Mouse (Mus musculus): ENCODE results near the gene Lypd5.

DNA sequence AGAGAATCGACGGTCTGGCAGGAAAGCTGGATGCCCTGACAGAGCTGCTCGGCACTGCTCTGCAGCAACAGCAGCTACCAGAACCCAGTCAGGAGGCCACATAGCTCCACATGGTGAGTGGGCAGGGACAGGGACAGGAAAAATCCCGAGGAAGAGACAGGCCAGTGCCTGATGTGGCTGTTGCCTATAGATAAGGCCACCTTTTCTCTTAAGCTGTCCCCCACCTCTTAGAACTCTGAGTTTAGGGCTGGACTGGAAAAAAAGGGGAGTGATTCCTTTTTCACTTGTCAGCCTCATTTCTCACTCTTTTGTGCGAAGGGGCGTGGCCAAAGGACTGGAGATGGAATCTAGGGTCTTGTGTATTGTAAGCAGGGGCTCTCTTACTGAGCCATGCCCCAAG lies 35.1 kb downstream of the Lypd5 start:
- TF ChIP-seq CTCF (IDR thresholded peaks at IDR 0.05; ENCODE audit: low read depth, low read length) (no peak), POLR2A (IDR thresholded peaks at IDR 0.05; ENCODE audit: extremely low read depth, insufficient read depth, low read length) (no peak)
